17 mouse cellular contexts compared by ENCODE assay signal in the genomic region with DNA sequence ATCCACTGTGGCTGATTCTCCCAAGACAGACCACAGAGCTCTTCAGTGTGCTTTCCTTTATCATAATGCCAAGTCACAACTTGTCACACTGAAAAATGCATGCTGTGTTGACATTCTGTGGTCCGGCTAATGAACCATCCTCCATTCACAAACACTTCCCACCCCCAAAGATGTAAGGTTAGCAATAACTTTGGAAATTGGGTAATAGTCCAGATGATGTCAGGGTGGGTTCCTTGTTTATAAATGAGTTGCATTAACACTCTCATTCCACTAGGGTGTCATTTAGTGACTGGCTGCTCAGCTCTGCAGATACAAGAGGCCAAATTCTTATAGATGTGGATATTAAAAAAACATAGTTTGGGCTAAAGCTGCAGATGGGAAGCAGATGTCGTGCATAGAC.
DNase-seq lines count a peak whose midpoint lies in the region; ATAC-seq and TF ChIP-seq lines count a peak whose summit lies in the region.
"Had no signal": no experiment of that assay in that cellular context is flagged by ENCODE, and none has a peak within 500 bp of the region (broad histone marks: within the 10 kb centered on the region; RNA-seq: fewer than 3 reads in every experiment).

No protein-coding gene starts in this region.

- TF ChIP-seq CTCF in forebrain, postnatal 0 days (IDR thresholded peaks at IDR 0.05; ENCODE audit: low read depth): peak; percentile 42
- peak; percentile 15; the same call in 1 of the 2 replicates for TF ChIP-seq CTCF in liver, postnatal 0 days (IDR thresholded peaks at IDR 0.05; ENCODE audit: low read depth)

- H3K4me2 ChIP-seq in forebrain, postnatal 0 days (ENCODE audit: low read depth): no peak overlapping the region
- H3K4me2 ChIP-seq in forebrain, embryonic 16.5 days (ENCODE audit: low read length): no peak overlapping the region
- H3K4me2 ChIP-seq in liver, postnatal 0 days (ENCODE audit: low read depth, low read length): no peak overlapping the region
- H3K4me2 ChIP-seq in liver, embryonic 12.5 days: no peak overlapping the region
- no peak overlapping the region for H3K4me2 ChIP-seq in stomach, embryonic 16.5 days (ENCODE audit: low read depth, low read length)
- H3K4me2 ChIP-seq: embryonic facial prominence, embryonic 13.5 days; heart, embryonic 11.5 days; hindbrain, embryonic 12.5 days; kidney, embryonic 15.5 days; liver, embryonic 11.5 days; lung, embryonic 15.5 days had no signal

- H3K9me3 ChIP-seq in forebrain, postnatal 0 days (ENCODE audit: low read length): no peaks in the 10 kb centered on the region
- H3K9me3 ChIP-seq in forebrain, embryonic 16.5 days (ENCODE audit: control insufficient read depth, low read length): no peaks in the 10 kb centered on the region
- no peaks in the 10 kb centered on the region for H3K9me3 ChIP-seq in liver, postnatal 0 days (ENCODE audit: low read length)
- H3K9me3 ChIP-seq in liver, embryonic 12.5 days (replicated peaks): no peaks in the 10 kb centered on the region
- no peaks in the 10 kb centered on the region for H3K9me3 ChIP-seq in stomach, embryonic 16.5 days (replicated peaks; ENCODE audit: control insufficient read depth, low read length)
- H3K9me3 ChIP-seq: embryonic facial prominence, embryonic 13.5 days; hindbrain, embryonic 12.5 days; kidney, embryonic 15.5 days; lung, embryonic 15.5 days; megakaryocyte, embryonic 14.5 days had no signal

- H3K9ac ChIP-seq in forebrain, postnatal 0 days: no peak overlapping the region
- no peak overlapping the region for H3K9ac ChIP-seq in forebrain, embryonic 16.5 days (replicated peaks; ENCODE audit: low read depth, low read length)
- no peak overlapping the region for H3K9ac ChIP-seq in liver, postnatal 0 days (replicated peaks)
- H3K9ac ChIP-seq in liver, embryonic 12.5 days: no peak overlapping the region
- H3K9ac ChIP-seq in stomach, embryonic 16.5 days (ENCODE audit: low read length): no peak overlapping the region
- H3K9ac ChIP-seq: embryonic facial prominence, embryonic 13.5 days; hindbrain, embryonic 12.5 days; kidney, embryonic 15.5 days; lung, embryonic 15.5 days had no signal

- no peak for DNase-seq in forebrain, postnatal 0 days
- DNase-seq in liver, postnatal 0 days: no peak
- DNase-seq in frontal cortex, postnatal 36 days (ENCODE audit: low spot score in 2 of 2): no peak
- DNase-seq: cerebellum, adult 8-10 months; gastrocnemius, adult 2 months had no signal

- no peak for ATAC-seq in forebrain, postnatal 0 days
- ATAC-seq in forebrain, embryonic 16.5 days: no peak
- no peak for ATAC-seq in liver, postnatal 0 days
- no peak for ATAC-seq in liver, embryonic 12.5 days
- ATAC-seq in common myeloid progenitor, adult 5-6 weeks (replicated peaks; ENCODE audit: low read depth, poor library complexity, severe bottlenecking): peak; percentile 50
- ATAC-seq in stomach, embryonic 16.5 days (ENCODE audit: insufficient read depth, low FRiP score): 0 out of 2 replicates have a peak, but pooled peaks have one; percentile 9

- TF ChIP-seq EP300 in liver, postnatal 0 days (IDR thresholded peaks at IDR 0.05; ENCODE audit: low read depth): no peak

- no peaks in the 10 kb centered on the region for H3K4me1 ChIP-seq in forebrain, postnatal 0 days (ENCODE audit: insufficient read depth)
- peaks cover 15% of the 10 kb centered on the region for H3K4me1 ChIP-seq in forebrain, embryonic 16.5 days (replicated peaks; ENCODE audit: control insufficient read depth, insufficient read depth, low read length)
- H3K4me1 ChIP-seq in liver, postnatal 0 days (ENCODE audit: insufficient read depth): peaks cover 10% of the 10 kb centered on the region
- H3K4me1 ChIP-seq in liver, embryonic 12.5 days: peaks cover 22% of the 10 kb centered on the region; the same call in 1 of the 2 replicates
- peaks cover 6% of the 10 kb centered on the region; the same call in 1 of the 2 replicates for H3K4me1 ChIP-seq in stomach, embryonic 16.5 days (ENCODE audit: control insufficient read depth, insufficient read depth, low read length)

- H3K4me3 ChIP-seq in forebrain, postnatal 0 days (ENCODE audit: low read depth, low read length): no peak overlapping the region
- H3K4me3 ChIP-seq in forebrain, embryonic 16.5 days (replicated peaks; ENCODE audit: low read length): no peak overlapping the region
- no peak overlapping the region for H3K4me3 ChIP-seq in liver, postnatal 0 days (ENCODE audit: low read depth, low read length)
- H3K4me3 ChIP-seq in liver, embryonic 12.5 days: no peak overlapping the region
- no peak overlapping the region for H3K4me3 ChIP-seq in stomach, embryonic 16.5 days (replicated peaks; ENCODE audit: low read length)
- H3K4me3 ChIP-seq: embryonic facial prominence, embryonic 13.5 days; gastrocnemius, adult 2 months; hindbrain, embryonic 12.5 days; kidney, embryonic 15.5 days; lung, embryonic 15.5 days; megakaryocyte, embryonic 14.5 days had no signal

- H3K36me3 ChIP-seq in forebrain, postnatal 0 days (ENCODE audit: insufficient read depth): no peaks in the 10 kb centered on the region
- no peaks in the 10 kb centered on the region for H3K36me3 ChIP-seq in forebrain, embryonic 16.5 days (ENCODE audit: control insufficient read depth, insufficient read depth)
- H3K36me3 ChIP-seq in liver, postnatal 0 days (replicated peaks; ENCODE audit: insufficient read depth, low read length): no peaks in the 10 kb centered on the region
- no peaks in the 10 kb centered on the region for H3K36me3 ChIP-seq in liver, embryonic 12.5 days
- no peaks in the 10 kb centered on the region for H3K36me3 ChIP-seq in stomach, embryonic 16.5 days (ENCODE audit: control insufficient read depth, insufficient read depth, low read length)
- H3K36me3 ChIP-seq: embryonic facial prominence, embryonic 13.5 days; hindbrain, embryonic 12.5 days; kidney, embryonic 15.5 days; lung, embryonic 15.5 days had no signal

- WGBS in forebrain, postnatal 0 days: 80% methylated on average over 2 of the region's 2 CpGs
- 79% methylated on average over 2 of the region's 2 CpGs for WGBS in forebrain, embryonic 16.5 days
- WGBS in liver, postnatal 0 days (ENCODE audit: insufficient replicate concordance): 67% methylated on average over 2 of the region's 2 CpGs
- WGBS in liver, embryonic 12.5 days (ENCODE audit: insufficient replicate concordance): 67% methylated on average over 2 of the region's 2 CpGs
- 54% methylated on average over 2 of the region's 2 CpGs for WGBS in stomach, embryonic 16.5 days

- H3K27me3 ChIP-seq in forebrain, postnatal 0 days (ENCODE audit: insufficient read depth, low read length): 0 out of 2 replicates have a peak, but pooled peaks cover 3% of the 10 kb centered on the region
- no peaks in the 10 kb centered on the region; the same call in 1 of the 2 replicates for H3K27me3 ChIP-seq in forebrain, embryonic 16.5 days (replicated peaks; ENCODE audit: control insufficient read depth, insufficient read depth, low read length)
- H3K27me3 ChIP-seq in liver, postnatal 0 days (ENCODE audit: insufficient read depth, low read length): peaks cover 32% of the 10 kb centered on the region
- peaks cover 51% of the 10 kb centered on the region for H3K27me3 ChIP-seq in liver, embryonic 12.5 days (replicated peaks)
- H3K27me3 ChIP-seq in stomach, embryonic 16.5 days (ENCODE audit: control insufficient read depth, insufficient read depth, low read length): peaks cover 18% of the 10 kb centered on the region; the same call in 1 of the 2 replicates
- H3K27me3 ChIP-seq: CH12.LX had no signal

- no peak overlapping the region for H3K27ac ChIP-seq in forebrain, postnatal 0 days (ENCODE audit: low read depth, low read length)
- no peak overlapping the region for H3K27ac ChIP-seq in forebrain, embryonic 16.5 days (ENCODE audit: low read length)
- H3K27ac ChIP-seq in liver, postnatal 0 days (ENCODE audit: low read depth): no peak overlapping the region
- no peak overlapping the region for H3K27ac ChIP-seq in liver, embryonic 12.5 days
- H3K27ac ChIP-seq in stomach, embryonic 16.5 days (ENCODE audit: low read length): no peak overlapping the region
- H3K27ac ChIP-seq: embryonic facial prominence, embryonic 13.5 days; gastrocnemius, adult 2 months; hindbrain, embryonic 12.5 days; kidney, embryonic 15.5 days; lung, embryonic 15.5 days had no signal

Comparison
In these comparisons a context has a peak if more than half of its experiments do, and no peak if none do; other contexts are left out.
1. ATAC-seq: peak in common myeloid progenitor, adult 5-6 weeks (single experiment) and stomach, embryonic 16.5 days (single experiment); none in forebrain, postnatal 0 days (single experiment), forebrain, embryonic 16.5 days (single experiment), liver, postnatal 0 days (single experiment) and liver, embryonic 12.5 days (single experiment).